ENCODE assay signal across 9 mouse cellular contexts in the genomic region with DNA sequence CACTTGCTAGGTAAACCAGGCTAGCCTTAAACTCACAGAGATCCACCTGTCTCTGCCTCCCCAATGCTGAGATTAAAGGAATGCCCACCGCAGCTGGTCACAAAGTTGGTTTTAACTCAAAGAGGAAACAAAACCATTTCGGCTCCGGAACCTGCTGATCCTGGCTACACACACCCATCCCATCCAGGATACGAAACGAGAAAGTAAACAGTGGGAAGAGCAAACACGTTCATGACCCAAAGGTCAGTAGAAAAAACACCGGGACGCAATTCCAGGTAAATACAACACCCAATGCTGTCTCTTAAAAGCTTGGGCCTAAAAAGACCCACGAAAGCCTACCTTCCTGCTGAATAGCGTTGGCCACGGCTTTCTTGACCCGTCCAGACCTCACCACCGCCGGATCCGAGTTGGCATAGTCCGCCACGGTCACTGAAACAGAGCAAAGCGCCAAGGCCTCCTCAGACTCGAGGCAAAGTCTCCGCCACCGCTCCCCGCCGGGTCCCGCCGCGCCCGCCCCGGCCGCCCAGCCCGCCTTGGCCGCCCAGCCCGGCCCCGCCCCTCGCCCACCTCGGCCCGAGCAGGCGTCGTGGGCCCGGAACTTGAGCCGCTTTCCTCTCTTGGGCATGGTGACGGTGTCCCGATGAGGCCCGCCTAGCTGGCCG. TPM values are rescaled to one million over a fixed set of nuclear protein-coding genes. Genes with fewer than 3 reads are reported as not detected.
A peak's percentile ranks its signal among the peaks of the same experiment; 100 is the strongest.
DNase-seq lines count a peak whose midpoint lies in the region; ATAC-seq lines count a peak whose summit lies in the region.
"Had no signal": no experiment of that assay in that cellular context is flagged by ENCODE, and none has a peak within 500 bp of the region (broad histone marks: within the 10 kb centered on the region; RNA-seq: fewer than 3 reads in every experiment).

No protein-coding gene starts in this region.

- H3K4me1 ChIP-seq in lung, embryonic 16.5 days (replicated peaks; ENCODE audit: control insufficient read depth, insufficient read depth, low read length) = peaks cover 10% of the 10 kb centered on the region; the same call in 1 of the 2 replicates
- peaks cover 30% of the 10 kb centered on the region for H3K4me1 ChIP-seq in hindbrain, embryonic 15.5 days (replicated peaks)

- ATAC-seq in lung, embryonic 16.5 days (ENCODE audit: low read depth) = peak; percentile 89
- ATAC-seq in hindbrain, embryonic 15.5 days (ENCODE audit: low FRiP score, low read depth) = peak; percentile 85
- ATAC-seq in megakaryocyte-erythroid progenitor cell, adult 5-6 weeks (replicated peaks; ENCODE audit: low FRiP score, low TSS enrichment, poor library complexity, severe bottlenecking) = peak; percentile 34

- peak overlapping the region; percentile 73 for H3K27ac ChIP-seq in lung, embryonic 16.5 days (ENCODE audit: low read length)
- peak overlapping the region; percentile 85 for H3K27ac ChIP-seq in hindbrain, embryonic 15.5 days (replicated peaks)

- H3K4me2 ChIP-seq in lung, embryonic 16.5 days (ENCODE audit: low read depth, low read length) = peak overlapping the region; percentile 90
- peak overlapping the region; percentile 67 for H3K4me2 ChIP-seq in hindbrain, embryonic 15.5 days

- peaks cover 16% of the 10 kb centered on the region for H3K36me3 ChIP-seq in lung, embryonic 16.5 days (ENCODE audit: control insufficient read depth, insufficient read depth, low read length)
- H3K36me3 ChIP-seq in hindbrain, embryonic 15.5 days = peaks cover 19% of the 10 kb centered on the region

- H3K9ac ChIP-seq in lung, embryonic 16.5 days (ENCODE audit: low read length) = peak overlapping the region; percentile 95
- H3K9ac ChIP-seq in hindbrain, embryonic 15.5 days = peak overlapping the region; percentile 86

- peak overlapping the region; percentile 95 for H3K4me3 ChIP-seq in lung, embryonic 16.5 days (ENCODE audit: low read length)
- H3K4me3 ChIP-seq in hindbrain, embryonic 15.5 days = peak overlapping the region; percentile 75

- no peaks in the 10 kb centered on the region for H3K27me3 ChIP-seq in lung, embryonic 16.5 days (ENCODE audit: control insufficient read depth, insufficient read depth, low read depth, low read length)
- no peaks in the 10 kb centered on the region for H3K27me3 ChIP-seq in hindbrain, embryonic 15.5 days

- 0% methylated on average over 23 of the region's 44 CpGs for WGBS in lung, embryonic 16.5 days
- WGBS in hindbrain, embryonic 15.5 days = 2% methylated on average over 41 of the region's 44 CpGs

- DNase-seq in lung, adult 18-20 months = no peak
- DNase-seq in c-Kit-positive CD71-positive TER-119-positive erythroid progenitor cells, embryonic 14.5 days (ENCODE audit: low spot score) = peak; percentile 21
- DNase-seq in cerebellum, adult 8-10 months = no peak
- DNase-seq in natural killer cell, adult 2 months (ENCODE audit: low spot score in 2 of 2) = no peak
- no peak for DNase-seq in adrenal gland, adult 18-20 months (ENCODE audit: low spot score in 2 of 2)

- no peaks in the 10 kb centered on the region for H3K9me3 ChIP-seq in lung, embryonic 16.5 days (ENCODE audit: control insufficient read depth, low read length)
- H3K9me3 ChIP-seq in hindbrain, embryonic 15.5 days = no peaks in the 10 kb centered on the region

RNA-seq across cellular contexts. Expression of a gene that starts 0.5 kb away (rescaled TPM):
- polyA plus RNA-seq in lung, embryonic 16.5 days (2015; fragmentation: Nextera tagmentation; extraction: Ambion mirVana) = 77.6 and 80.7 TPM in 2 replicates
- polyA plus RNA-seq in hindbrain, embryonic 15.5 days (2015; fragmentation: Nextera tagmentation; extraction: Ambion mirVana) = 125 and 126 TPM in 2 replicates
- total RNA-seq in megakaryocyte-erythroid progenitor cell, adult 5-6 weeks (2014; fragmentation: Nextera tagmentation) = 48.8 and 72.3 TPM in 2 replicates
- 51.4 and 57.0 TPM in 2 replicates for total RNA-seq in megakaryocyte-erythroid progenitor cell, adult 5-6 weeks (2017)
- total RNA-seq in adrenal gland, adult 18-20 months (2021) = 10 to 100 TPM; 44.7 to 55.5 TPM

RNA-seq across cellular contexts. Expression of a gene that starts 24.4 kb away (rescaled TPM):
- not detected in 2 replicates for polyA plus RNA-seq in lung, embryonic 16.5 days (2015; fragmentation: Nextera tagmentation; extraction: Ambion mirVana)
- polyA plus RNA-seq in hindbrain, embryonic 15.5 days (2015; fragmentation: Nextera tagmentation; extraction: Ambion mirVana) = not detected in 2 replicates
- total RNA-seq in megakaryocyte-erythroid progenitor cell, adult 5-6 weeks (2014; fragmentation: Nextera tagmentation) = not detected in 2 replicates
- not detected in 2 replicates for total RNA-seq in megakaryocyte-erythroid progenitor cell, adult 5-6 weeks (2017)
- not detected for total RNA-seq in adrenal gland, adult 18-20 months (2021)
- total RNA-seq: left cerebral cortex, postnatal 25 days had no signal

RNA-seq across cellular contexts. Expression of a gene that starts 28.6 kb away (rescaled TPM):
- polyA plus RNA-seq in lung, embryonic 16.5 days (2015; fragmentation: Nextera tagmentation; extraction: Ambion mirVana) = 2.9 and 3.9 TPM in 2 replicates
- 26.7 and 28.7 TPM in 2 replicates for polyA plus RNA-seq in hindbrain, embryonic 15.5 days (2015; fragmentation: Nextera tagmentation; extraction: Ambion mirVana)
- 0.32 and 1.1 TPM in 2 replicates for total RNA-seq in megakaryocyte-erythroid progenitor cell, adult 5-6 weeks (2014; fragmentation: Nextera tagmentation)
- total RNA-seq in megakaryocyte-erythroid progenitor cell, adult 5-6 weeks (2017) = 1.1 and 1.6 TPM in 2 replicates
- 1 to 10 TPM; 1.4 TPM for total RNA-seq in adrenal gland, adult 18-20 months (2021)

RNA-seq across cellular contexts. Expression of a gene that starts 44.0 kb away (rescaled TPM):
- 42.5 and 43.9 TPM in 2 replicates for polyA plus RNA-seq in lung, embryonic 16.5 days (2015; fragmentation: Nextera tagmentation; extraction: Ambion mirVana)
- polyA plus RNA-seq in hindbrain, embryonic 15.5 days (2015; fragmentation: Nextera tagmentation; extraction: Ambion mirVana) = 14.6 and 16.5 TPM in 2 replicates
- 33.0 and 38.9 TPM in 2 replicates for total RNA-seq in megakaryocyte-erythroid progenitor cell, adult 5-6 weeks (2014; fragmentation: Nextera tagmentation)
- 16.3 and 24.8 TPM in 2 replicates for total RNA-seq in megakaryocyte-erythroid progenitor cell, adult 5-6 weeks (2017)
- total RNA-seq in adrenal gland, adult 18-20 months (2021) = 10 to 100 TPM; 33.0 to 57.8 TPM

RNA-seq across cellular contexts. Expression of a gene that starts 53.9 kb away (rescaled TPM):
- 95.5 and 97.4 TPM in 2 replicates for polyA plus RNA-seq in lung, embryonic 16.5 days (2015; fragmentation: Nextera tagmentation; extraction: Ambion mirVana)
- 83.1 and 86.8 TPM in 2 replicates for polyA plus RNA-seq in hindbrain, embryonic 15.5 days (2015; fragmentation: Nextera tagmentation; extraction: Ambion mirVana)
- total RNA-seq in megakaryocyte-erythroid progenitor cell, adult 5-6 weeks (2014; fragmentation: Nextera tagmentation) = 42.2 and 56.1 TPM in 2 replicates
- 33.3 and 37.5 TPM in 2 replicates for total RNA-seq in megakaryocyte-erythroid progenitor cell, adult 5-6 weeks (2017)
- total RNA-seq in adrenal gland, adult 18-20 months (2021) = 100 to 1,000 TPM; 132 to 137 TPM

Comparison
In these comparisons a context has a peak if more than half of its experiments do, and no peak if none do; other contexts are left out.
1. ATAC-seq: peak in every context shown above with its lines; median percentile 89 in lung, embryonic 16.5 days; 85 in hindbrain, embryonic 15.5 days; 34 in megakaryocyte-erythroid progenitor cell, adult 5-6 weeks.